Mouse (Mus musculus): ENCODE data around the gene Gas2l3. TPM values are rescaled to one million over a fixed set of nuclear protein-coding genes. Genes with fewer than 3 reads are reported as not detected.

The Gas2l3 gene
- total and polyA plus RNA-seq, 2 experiments from 2014 or later, result 8.0 to 19.7 TPM

DNA sequence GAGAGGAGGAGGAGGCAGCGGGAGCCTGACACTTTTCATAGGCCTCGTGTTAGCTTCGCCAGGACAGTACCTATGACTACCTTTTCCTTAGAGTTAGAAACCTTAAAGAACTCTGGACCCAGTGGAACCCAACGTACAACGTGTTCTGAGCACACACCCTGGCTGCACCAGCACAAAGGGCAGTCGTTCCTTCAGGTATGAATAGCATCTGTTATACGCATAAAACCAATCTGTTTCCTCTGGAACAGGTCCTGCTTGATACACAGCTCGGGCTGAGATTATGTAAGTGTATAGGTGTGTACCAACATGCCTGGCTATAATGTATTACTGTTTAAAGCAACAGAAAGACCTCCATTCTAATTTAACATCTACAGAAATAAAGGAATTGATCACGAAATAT, 19.6 kb downstream of the Gas2l3 start:
- ATAC-seq (ENCODE audit: insufficient read depth, low read depth) (no peak), DNase-seq (ENCODE audit: low spot score) (no peak)
- no peak overlapping the region for H3K27ac ChIP-seq (ENCODE audit: low read depth)
- H3K9me3 ChIP-seq (replicated peaks; ENCODE audit: control insufficient read depth, low read length), result no peaks in the 10 kb centered on the region
- 93% methylated on average over 9 of the region's 9 CpGs for WGBS
- H3K36me3 ChIP-seq (replicated peaks; ENCODE audit: control insufficient read depth, insufficient read depth, low read length), result peaks cover 56% of the 10 kb centered on the region
- no peak for TF ChIP-seq CTCF (IDR thresholded peaks at IDR 0.05; ENCODE audit: low read depth)
- no peak for TF ChIP-seq EP300 (IDR thresholded peaks at IDR 0.05; ENCODE audit: low read depth)
- H3K27me3 ChIP-seq (ENCODE audit: control insufficient read depth, insufficient read depth, low read length), result no peaks in the 10 kb centered on the region
- no peaks in the 10 kb centered on the region; the same call in 1 of the 2 replicates for H3K4me1 ChIP-seq (ENCODE audit: control insufficient read depth, insufficient read depth)
- no peak overlapping the region for H3K4me2 ChIP-seq (ENCODE audit: low read depth, low read length)
- H3K4me3 ChIP-seq (ENCODE audit: low read depth, low read length), result no peak overlapping the region
- H3K9ac ChIP-seq (replicated peaks; ENCODE audit: low read depth, low read length), result no peak overlapping the region

DNA sequence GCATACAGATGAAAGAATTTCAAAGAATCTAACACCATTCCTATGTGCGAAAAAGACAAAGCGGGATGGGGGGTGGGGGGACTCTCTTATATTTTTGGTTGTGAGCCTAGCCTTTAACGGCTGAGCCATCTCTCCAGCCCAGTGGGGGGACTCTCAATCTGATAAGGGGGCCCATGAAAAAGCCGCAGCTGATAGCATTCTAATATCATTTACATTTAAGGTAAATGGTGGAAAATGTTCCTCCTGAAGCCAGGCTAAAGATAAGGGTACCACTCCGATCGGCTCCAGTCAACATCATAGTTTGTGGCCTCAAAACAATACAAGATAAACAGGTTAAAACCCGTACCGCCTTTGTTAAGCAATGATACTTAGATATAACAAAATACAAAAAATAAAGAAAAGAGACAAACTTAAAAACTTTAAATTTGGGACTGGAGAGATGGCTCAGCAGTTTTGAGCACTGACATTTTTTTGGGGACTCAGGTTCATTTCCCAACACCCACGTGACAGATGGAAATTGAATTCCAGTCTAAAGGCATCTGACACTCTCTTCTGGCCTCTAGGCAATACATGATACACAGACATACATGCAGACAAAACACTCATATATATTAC, 20.5 kb downstream of the Gas2l3 start:
- H3K4me2 ChIP-seq (ENCODE audit: low read depth, low read length), result no peak overlapping the region
- TF ChIP-seq CTCF (IDR thresholded peaks at IDR 0.05; ENCODE audit: low read depth) (no peak), EP300 (IDR thresholded peaks at IDR 0.05; ENCODE audit: low read depth) (no peak)
- ATAC-seq (ENCODE audit: insufficient read depth, low read depth) (no peak), DNase-seq (ENCODE audit: low spot score) (no peak)
- no peak overlapping the region for H3K4me3 ChIP-seq (ENCODE audit: low read depth, low read length)
- no peaks in the 10 kb centered on the region for H3K9me3 ChIP-seq (replicated peaks; ENCODE audit: control insufficient read depth, low read length)
- no peaks in the 10 kb centered on the region for H3K4me1 ChIP-seq (ENCODE audit: control insufficient read depth, insufficient read depth)
- H3K27ac ChIP-seq (ENCODE audit: low read depth), result no peak overlapping the region
- WGBS, result 88% methylated on average over 9 of the region's 9 CpGs
- H3K36me3 ChIP-seq (replicated peaks; ENCODE audit: control insufficient read depth, insufficient read depth, low read length), result peaks cover 55% of the 10 kb centered on the region
- H3K9ac ChIP-seq (replicated peaks; ENCODE audit: low read depth, low read length), result no peak overlapping the region
- H3K27me3 ChIP-seq (ENCODE audit: control insufficient read depth, insufficient read depth, low read length), result no peaks in the 10 kb centered on the region

DNA sequence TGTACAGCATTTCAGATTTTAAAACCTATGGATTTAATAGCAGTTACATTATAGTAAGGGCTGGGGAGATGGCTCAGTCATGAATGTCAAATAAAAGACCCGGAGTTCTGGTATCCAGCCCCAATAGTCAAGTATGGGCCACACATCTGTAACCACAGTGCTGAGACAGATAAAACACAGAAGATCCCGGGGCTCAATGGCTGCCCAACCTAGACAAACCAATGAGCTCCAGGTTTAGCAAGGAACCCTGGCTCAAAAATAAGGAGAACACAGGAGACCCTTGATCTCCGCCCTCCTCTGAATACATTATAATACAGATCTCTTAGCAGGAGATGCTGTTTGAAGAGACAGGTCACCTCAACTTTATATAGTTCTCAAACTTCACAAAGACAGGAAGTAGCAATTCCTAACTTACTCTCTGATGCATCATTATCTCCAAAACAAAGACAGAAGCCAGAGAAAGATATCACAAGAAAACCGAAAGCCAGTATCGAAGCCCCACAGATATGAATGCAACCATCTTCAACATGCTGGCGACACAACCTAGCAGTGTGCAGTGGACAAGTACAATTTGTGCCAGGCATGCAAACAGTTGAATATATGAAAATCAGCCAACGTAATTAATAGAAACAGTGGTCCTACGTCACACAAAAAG, 21.1 kb downstream of the Gas2l3 start:
- ATAC-seq (ENCODE audit: insufficient read depth, low read depth), result no peak
- WGBS, result 89% methylated on average over 8 of the region's 8 CpGs

DNA sequence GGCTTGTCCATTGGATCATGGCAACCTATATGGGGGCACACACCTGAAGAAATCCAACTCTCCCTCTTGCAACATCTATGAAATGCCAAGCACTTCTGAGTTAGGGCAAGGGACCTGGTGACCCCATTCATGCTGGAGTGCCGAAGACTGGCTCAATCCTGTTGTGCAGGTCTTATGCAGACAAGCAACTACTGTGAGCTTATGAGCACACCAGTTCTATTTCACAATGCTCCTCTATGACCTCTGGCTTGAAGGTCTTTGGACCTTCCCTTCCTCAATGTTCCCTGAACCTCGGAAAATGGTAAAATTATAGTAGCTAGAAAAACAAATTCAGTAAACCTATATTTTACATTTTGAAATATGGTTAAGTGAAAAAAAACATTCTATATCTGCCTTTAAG, 25.8 kb downstream of the Gas2l3 start:
- no peaks in the 10 kb centered on the region for H3K4me1 ChIP-seq (ENCODE audit: control insufficient read depth, insufficient read depth)
- no peak overlapping the region for H3K9ac ChIP-seq (replicated peaks; ENCODE audit: low read depth, low read length)
- no peak overlapping the region for H3K4me2 ChIP-seq (ENCODE audit: low read depth, low read length)
- H3K27me3 ChIP-seq (ENCODE audit: control insufficient read depth, insufficient read depth, low read length), result no peaks in the 10 kb centered on the region
- peaks cover 63% of the 10 kb centered on the region for H3K36me3 ChIP-seq (replicated peaks; ENCODE audit: control insufficient read depth, insufficient read depth, low read length)
- no peak for ATAC-seq (ENCODE audit: insufficient read depth, low read depth)
- TF ChIP-seq CTCF (IDR thresholded peaks at IDR 0.05; ENCODE audit: low read depth) (no peak), EP300 (IDR thresholded peaks at IDR 0.05; ENCODE audit: low read depth) (no peak)
- no peak overlapping the region for H3K27ac ChIP-seq (ENCODE audit: low read depth)
- DNase-seq (ENCODE audit: low spot score), result no peak
- no peaks in the 10 kb centered on the region for H3K9me3 ChIP-seq (replicated peaks; ENCODE audit: control insufficient read depth, low read length)
- no peak overlapping the region for H3K4me3 ChIP-seq (ENCODE audit: low read depth, low read length)
- WGBS, result 99% methylated on average over 2 of the region's 2 CpGs

More for the DNA sequence above, 21.1 kb downstream of the Gas2l3 start:
- H3K27ac ChIP-seq (ENCODE audit: low read depth), result no peak overlapping the region
- H3K9me3 ChIP-seq (replicated peaks; ENCODE audit: control insufficient read depth, low read length), result no peaks in the 10 kb centered on the region
- H3K4me1 ChIP-seq (ENCODE audit: control insufficient read depth, insufficient read depth), result no peaks in the 10 kb centered on the region
- peaks cover 55% of the 10 kb centered on the region for H3K36me3 ChIP-seq (replicated peaks; ENCODE audit: control insufficient read depth, insufficient read depth, low read length)
- no peak overlapping the region for H3K4me3 ChIP-seq (ENCODE audit: low read depth, low read length)
- H3K4me2 ChIP-seq (ENCODE audit: low read depth, low read length), result no peak overlapping the region
- H3K27me3 ChIP-seq (ENCODE audit: control insufficient read depth, insufficient read depth, low read length), result no peaks in the 10 kb centered on the region
- no peak overlapping the region for H3K9ac ChIP-seq (replicated peaks; ENCODE audit: low read depth, low read length)
- DNase-seq (ENCODE audit: low spot score), result no peak
- TF ChIP-seq CTCF (IDR thresholded peaks at IDR 0.05; ENCODE audit: low read depth) (no peak), EP300 (IDR thresholded peaks at IDR 0.05; ENCODE audit: low read depth) (no peak)

DNA sequence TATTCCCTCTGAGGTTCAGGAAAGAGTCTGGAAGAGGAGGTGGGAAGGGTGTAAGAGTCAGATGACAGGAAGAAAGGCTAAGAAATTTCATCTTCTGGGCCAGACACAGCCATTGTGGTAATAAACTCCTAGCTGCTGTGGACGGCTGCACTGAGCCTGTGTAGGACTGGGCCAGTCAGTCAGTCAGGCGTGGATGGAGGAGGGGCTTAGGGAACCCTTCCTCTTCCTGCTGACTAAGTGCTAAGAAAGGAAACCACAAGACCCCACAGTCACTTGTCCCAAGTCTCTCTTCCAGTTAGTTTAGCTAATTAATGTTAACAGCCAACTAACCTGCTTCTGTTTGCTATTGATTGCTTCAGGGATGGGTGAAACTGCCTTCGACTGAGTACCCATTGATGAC, 28.3 kb downstream of the Gas2l3 start:
- Histone ChIP-seq H3K4me2 (ENCODE audit: low read depth, low read length) (no peak overlapping the region), H3K4me3 (ENCODE audit: low read depth, low read length) (no peak overlapping the region), H3K9ac (replicated peaks; ENCODE audit: low read depth, low read length) (no peak overlapping the region), H3K27ac (ENCODE audit: low read depth) (no peak overlapping the region), H3K36me3 (replicated peaks; ENCODE audit: control insufficient read depth, insufficient read depth, low read length) (peaks cover 70% of the 10 kb centered on the region), H3K27me3 (ENCODE audit: control insufficient read depth, insufficient read depth, low read length) (no peaks in the 10 kb centered on the region), H3K4me1 (ENCODE audit: control insufficient read depth, insufficient read depth) (no peaks in the 10 kb centered on the region), H3K9me3 (replicated peaks; ENCODE audit: control insufficient read depth, low read length) (no peaks in the 10 kb centered on the region)
- TF ChIP-seq CTCF (IDR thresholded peaks at IDR 0.05; ENCODE audit: low read depth) (no peak), EP300 (IDR thresholded peaks at IDR 0.05; ENCODE audit: low read depth) (no peak)
- 77% methylated on average over 3 of the region's 3 CpGs for WGBS
- no peak for DNase-seq (ENCODE audit: low spot score)
- ATAC-seq (ENCODE audit: insufficient read depth, low read depth), result no peak
